Mouse (Mus musculus) urinary bladder, postnatal 36 days (tissue): ENCODE data around the gene Shroom3.

Experiments used
- DNase-seq, 2 experiments: peaks; one replicate each; pipeline ENCODE4 v3.0.0; 2022; ENCODE audit warnings: low spot score in 2 of 2, mixed read lengths in 1 of 2

Shroom3 gene

DNA sequence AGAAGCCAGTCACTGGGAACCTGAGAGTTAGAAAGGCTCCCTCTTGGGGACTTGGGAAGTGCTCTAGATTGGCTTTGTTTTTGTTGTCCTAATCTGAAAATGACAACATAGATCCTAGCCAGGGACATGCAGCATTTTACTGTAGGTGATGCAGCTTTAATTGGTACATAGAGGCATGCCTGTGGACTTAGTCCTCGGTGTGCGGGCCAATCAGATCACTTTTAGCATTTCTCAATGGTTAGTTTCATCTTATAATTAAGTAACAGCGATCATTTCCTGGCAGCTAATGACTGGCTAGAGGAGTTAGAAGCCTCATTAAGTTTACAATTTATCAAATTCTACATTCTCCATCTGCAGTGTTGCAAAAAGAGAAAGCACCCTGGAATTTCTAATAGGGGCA lies 167.7 kb downstream of the Shroom3 start:
- no peak for DNase-seq

DNA sequence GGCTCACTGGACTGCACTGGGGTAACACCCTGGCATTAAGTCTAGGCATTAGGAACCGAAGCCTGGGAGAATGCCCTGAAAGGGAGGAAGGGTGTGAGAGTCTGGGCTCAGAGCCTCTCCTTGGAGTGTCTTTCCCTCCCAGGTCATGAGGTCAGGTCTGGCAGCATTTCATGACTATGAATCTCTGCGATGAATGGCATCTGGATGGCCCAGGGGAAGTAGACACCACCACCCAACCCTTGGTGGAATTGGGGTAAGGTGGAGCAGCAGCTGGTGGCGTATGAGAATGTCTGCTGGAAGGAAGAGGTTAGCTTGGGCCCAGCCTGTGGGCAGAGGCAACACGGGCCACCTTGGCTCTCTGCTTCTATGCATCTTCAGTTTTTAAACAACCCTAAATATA lies 171.7 kb downstream of the Shroom3 start:
- DNase-seq, result no peak

DNA sequence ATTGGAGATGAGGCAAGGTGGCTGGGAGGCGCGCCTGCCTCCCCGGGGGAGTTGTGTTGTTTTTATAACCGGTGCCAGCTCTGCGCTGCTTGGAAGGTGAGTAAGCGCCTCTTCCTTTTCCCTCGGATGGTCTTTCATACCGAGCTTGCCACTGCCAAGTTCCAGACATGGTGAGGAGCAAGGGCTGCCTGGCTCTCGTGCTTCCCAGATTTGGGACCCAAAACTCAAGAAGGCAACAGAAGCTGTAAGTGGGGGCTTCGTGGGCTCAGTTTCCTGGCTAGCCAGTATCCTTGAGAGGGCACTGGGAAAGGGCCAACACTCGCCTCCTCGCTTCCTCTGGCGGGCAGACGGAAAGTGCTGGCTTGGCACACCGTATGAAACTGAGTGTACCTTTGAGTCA lies 173.1 kb downstream of the Shroom3 start:
- DNase-seq, result peak in 1 of 2 experiments; percentile 15

DNA sequence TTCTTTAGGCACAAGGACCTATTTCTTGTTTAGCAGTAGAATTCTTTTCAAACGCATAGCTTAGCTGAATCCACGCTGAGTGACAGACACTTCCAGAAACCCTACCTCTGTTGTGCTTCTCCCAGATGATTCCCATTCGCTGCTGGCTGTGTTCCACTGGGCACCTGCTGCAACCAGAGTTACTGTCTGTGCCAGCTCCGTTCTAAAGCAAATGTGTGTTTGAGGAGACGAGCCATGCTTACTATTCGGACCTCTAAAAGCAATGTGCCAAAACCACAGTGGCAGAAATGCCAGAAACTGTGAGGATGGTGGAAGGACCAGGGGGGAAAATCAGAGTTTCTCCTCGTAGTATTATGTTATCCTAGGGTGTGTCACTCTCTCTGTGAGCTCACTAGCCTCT lies 173.9 kb downstream of the Shroom3 start:
- no peak for DNase-seq

DNA sequence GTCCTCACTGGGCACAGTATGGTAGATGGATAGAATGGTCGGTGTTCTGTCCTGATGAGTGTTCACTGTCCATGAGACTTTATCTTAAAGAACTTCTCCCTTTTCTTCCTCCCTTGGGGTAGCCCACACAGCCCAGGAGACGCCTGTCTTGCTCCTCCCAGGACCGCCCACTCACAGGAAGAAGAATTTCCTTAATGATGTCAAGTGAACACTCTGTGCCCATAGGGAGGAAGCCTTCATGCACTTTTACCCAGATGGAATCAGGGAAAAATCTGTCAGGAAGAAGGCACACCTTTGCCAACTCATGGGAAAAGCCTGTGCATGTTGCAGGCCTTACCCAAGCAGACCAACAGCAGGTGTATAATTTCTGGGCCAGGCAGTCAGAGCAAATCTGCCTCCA lies 174.9 kb downstream of the Shroom3 start:
- DNase-seq, result no peak

DNA sequence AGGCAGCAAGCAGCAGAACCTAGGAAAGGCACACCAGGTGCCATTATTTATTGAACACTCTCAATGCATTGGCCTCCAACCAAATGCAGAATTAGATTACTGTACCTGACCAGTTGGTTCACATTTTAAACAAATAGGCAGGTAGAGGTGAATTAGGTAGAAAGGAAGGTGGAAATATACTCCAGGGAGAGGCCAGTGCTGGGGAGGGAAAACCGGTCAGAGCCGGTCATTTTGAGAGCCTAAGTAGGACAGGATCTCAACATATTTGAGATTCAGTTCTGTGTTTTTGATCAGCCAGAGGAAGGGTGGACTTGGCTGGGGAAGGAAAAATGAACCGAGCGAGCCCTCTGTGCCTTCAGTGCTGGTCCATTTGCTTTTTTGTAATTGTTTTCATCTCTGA lies 175.3 kb downstream of the Shroom3 start:
- DNase-seq, result no peak

DNA sequence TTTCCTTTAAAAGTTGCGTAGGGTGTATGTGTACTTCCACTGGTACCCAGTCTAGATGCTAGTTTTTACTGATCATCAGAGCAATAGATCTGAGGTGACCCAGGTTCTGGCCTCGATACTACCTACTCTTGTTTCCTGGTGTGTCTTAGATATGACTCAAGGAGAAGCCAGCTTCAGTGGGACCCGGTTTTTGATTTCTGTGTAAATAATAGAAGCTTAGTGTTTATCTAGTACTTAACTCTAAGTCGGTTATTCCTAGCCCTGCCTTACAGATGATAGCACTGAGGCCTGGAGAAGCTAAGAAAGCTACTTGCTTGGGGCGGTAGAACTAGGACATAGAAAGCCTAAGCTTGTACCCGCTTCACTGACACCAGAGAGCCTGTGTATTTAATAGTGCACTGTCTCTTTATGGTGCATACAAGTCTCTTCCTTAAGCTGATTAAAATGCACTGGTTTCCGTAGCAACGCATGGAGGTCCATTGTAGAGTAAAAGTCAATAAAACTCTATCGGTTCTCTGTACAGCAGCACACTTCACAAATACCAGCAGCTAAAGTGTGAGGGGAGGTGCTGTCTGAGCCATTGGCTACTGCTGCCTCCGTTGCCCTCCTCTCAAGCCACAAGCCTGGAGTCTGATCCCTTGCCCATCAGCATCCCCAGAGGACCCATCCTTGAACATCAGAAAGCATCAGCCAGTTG lies 178.3 kb downstream of the Shroom3 start:
- DNase-seq, result no peak

DNA sequence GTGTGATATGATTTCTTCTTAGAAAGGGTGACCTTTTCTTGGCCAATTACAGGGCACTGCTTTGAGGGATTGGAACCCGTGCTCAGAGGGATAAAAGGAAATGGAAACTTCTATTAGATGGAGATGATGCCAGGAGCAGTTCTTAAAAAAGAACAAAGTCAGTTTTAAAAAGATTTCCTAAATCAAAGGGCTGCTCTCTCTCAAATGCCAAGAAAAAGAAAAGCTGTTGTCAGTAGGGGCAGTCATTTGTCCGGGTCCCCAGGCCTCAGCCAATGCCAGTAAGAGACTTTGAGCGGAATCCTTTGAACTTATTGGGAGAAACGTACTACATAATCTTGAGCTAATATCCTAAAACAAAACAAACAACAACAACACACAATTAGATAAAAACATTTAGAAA lies 181.9 kb downstream of the Shroom3 start:
- DNase-seq, result no peak

DNA sequence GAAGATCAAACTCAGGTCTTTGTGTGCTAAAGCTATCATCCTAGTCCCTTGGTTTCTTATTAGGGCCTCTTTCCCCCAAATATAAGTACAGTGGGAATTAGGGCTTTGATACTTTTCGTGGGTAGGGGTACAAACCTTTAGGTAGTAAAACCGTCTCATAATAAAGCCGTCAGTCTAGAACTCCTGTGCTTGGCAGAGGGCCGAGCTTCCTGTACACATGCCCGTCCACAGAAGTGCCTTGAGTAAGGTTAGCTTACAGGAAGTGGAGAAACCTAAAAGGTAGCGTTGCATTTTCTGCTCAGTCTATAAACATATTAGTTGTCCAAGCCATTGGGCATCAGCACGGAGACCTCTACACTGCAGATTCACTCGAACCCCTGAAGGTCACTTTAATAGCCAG lies 183.3 kb downstream of the Shroom3 start:
- no peak for DNase-seq

DNA sequence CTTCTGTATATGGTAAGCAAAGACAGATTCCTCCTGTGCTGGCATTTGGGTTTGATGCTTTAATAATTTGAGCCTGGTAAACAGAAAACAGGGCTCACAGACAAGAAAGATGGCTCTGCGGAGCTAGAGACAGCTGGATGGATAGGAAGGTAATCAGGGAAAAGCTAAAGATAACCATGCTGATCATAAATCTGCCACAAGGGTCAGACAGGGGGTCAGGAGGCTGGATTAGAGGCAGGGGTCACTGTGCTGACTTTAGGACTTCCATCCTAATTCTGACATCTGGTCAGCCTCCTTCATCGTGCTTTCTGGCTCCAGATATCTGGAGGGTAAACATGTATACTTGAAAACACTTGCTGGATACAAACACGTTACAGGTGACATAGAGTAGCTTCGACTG lies 184.0 kb downstream of the Shroom3 start:
- DNase-seq, result no peak

DNA sequence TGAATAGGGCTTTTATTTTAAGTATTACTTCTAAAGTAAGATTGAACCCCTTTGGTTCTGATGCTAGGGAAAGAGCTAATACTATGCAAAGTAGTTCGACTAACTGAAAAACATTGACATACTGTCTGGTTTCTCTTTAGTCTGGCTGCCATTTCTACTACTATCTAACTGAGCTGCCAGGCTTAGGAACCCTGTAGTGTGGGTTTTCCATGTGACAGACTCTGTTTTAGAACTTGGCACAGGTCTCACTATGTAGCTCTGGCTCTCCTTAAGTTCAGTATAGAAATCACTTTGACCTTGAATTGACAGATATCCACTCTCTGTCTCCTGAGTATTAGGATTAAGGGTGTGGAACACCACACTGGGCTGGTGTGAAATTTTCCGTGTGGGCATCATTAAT lies 185.0 kb downstream of the Shroom3 start:
- DNase-seq, result no peak

DNA sequence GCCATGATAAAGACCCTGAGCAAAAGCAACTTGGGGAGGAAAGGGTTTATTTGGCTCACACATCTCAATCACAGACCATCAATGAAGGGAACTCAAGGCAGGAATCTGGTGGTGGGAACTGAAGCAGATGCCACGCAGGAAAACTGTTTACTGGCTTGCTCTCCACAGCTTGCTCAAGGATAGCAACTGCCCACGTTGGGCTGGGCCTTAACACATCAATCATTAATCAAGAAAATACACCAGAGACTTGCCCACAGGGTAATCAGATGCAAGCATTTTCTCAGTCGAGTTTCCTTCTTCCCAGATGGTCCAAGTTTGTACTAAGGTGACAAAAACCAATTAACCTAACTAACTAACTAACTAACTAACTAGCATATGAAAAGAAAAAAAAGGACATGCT lies 187.8 kb downstream of the Shroom3 start:
- DNase-seq, result no peak

DNA sequence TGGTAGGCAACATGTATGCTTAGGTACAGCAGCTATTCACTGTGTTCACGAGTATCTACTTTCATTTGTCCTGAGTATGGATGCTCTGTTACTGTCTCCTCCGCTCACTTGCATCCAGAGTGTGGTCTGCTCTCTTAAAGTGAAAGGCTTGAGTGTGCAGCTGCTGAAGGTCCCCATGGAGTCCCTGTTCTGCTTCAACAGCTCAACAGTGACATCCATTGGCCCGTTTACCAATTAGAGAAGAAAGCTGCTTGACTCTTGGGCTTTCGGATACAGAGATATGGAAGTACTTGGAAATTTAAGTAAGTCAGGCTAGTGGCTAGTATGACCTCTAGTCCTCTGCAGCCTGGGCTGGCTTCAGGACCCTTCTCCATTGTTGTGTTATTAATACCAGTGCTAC lies 188.9 kb downstream of the Shroom3 start:
- no peak for DNase-seq

DNA sequence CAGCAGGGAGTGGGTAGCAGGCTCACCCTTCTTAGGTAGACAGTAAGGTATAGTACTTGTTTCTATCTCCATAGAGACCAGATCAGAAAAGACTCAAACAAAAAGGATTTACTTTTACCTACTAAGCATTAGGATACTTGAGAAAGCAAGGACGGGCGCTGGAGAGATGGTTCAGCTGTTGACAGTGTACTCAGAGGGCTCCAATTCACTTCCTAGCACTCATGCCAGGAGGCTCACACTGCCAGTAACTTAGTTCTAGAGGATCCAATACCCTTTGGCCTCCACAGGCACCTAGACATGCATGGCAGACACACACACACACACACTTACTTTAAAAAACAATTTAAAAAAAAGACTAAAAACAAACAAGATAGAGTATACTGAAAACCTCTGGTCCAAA lies 189.8 kb downstream of the Shroom3 start:
- DNase-seq, result no peak

DNA sequence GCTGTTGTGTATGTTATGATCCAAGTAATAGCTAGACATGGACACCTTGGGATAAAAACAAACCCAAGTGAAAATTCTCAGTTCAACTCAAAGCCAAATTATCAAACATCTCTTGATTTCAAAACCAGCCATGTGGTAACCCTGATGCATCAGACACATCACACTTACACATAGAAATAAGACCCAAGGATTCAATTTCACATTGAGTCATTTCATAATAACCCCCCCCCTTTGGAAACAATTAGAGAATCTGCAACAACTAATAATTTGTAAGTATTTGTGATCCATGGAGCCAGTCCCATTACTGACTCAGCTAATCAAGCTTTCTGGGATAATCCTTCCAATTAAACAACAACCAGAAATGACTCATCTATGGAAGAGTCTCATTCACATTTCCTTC lies 190.3 kb downstream of the Shroom3 start:
- no peak for DNase-seq

DNA sequence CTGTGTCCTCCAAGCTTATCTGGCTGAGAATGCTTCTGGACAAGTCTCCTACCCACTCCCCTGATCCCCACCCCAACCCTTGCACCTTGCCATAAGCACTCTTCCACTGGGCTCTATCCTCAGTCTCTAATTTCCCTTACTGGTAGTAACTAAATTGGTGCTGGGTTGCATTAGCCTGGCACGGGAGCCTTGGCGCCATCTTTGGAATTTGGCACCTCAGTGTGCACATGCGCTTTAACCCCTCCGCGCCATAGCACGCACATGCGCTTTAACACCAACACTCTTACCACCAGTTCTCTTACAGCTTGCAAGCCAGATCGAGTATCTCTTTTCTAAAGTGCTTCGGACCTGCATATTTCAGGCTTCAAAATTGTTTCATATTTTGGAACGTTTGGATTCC lies 192.6 kb downstream of the Shroom3 start:
- no peak for DNase-seq

DNA sequence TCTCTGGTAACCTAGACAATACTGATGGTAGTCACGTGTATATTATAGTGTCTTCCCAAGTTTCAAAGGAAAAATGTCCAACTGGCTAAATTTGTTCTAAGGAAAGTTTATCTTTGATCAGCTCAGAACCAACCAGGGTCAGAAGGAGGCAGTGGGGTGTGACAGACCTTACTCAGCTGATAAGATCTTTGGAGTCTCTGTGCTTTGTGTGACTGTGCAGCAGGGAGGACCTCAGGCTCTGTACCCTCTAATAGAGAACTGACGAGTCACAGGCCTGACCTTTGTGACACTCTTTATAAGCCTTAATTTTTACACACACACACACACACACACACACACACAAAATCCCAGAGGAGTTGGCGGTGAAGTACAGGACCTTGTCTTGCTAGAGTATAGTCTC lies 193.9 kb downstream of the Shroom3 start:
- DNase-seq, result no peak

DNA sequence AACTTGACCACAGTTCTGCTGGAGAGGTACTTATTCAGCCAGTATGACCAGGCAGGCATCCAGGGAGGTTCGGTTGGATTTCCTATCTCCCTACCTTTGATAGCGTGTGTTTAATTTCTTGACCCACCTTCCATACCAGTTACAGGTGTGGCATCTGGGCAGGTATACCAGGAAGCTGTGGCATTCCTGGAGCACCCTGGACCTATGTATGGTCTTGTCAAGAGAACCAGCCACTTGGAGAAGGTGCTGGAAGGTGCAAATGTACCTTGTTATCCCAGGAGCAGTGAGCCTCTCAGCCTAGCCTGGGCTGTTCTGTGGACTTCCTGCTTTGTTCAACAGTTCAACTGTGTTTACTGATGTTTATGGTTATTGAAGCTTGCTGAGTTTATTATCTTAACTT lies 197.2 kb downstream of the Shroom3 start:
- DNase-seq, result no peak

DNA sequence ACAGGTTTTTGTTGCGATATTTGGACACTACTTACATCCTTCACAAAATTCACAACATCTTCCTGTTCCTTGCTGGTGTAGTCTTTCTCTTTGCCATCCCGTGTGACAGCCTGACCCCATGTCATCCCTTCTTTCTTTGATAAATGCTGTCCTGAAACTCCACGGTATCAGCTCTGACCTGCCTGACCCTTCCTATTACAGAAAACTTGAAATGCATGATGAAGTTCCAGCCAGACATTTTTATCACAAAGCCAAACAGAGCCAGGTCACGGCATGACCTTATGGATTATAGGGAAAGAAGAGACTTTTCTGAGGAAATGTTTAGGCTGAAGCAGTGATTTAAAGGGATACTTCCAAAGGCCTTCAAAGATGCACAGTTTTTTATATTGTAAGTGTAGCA lies 197.7 kb downstream of the Shroom3 start:
- no peak for DNase-seq

DNA sequence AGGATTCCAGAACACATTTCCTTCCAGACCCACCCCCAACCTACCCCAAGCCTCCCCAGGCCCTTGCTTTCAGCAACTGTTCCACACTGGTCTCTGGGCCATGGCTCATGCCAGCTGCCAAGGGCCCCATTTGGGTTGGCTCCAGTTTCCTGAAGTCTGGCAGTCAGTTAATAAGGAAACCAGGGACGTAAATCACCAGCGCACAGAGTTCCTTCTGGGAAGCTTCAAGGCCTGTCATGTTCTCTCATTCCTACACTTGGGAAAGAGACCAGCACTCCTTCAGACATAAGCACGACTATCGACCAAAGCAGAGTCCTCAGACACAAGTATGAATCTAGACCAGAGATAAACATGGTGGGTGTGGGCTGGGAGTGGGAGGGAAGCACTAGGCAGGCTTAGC lies 202.9 kb downstream of the Shroom3 start:
- no peak for DNase-seq

DNA sequence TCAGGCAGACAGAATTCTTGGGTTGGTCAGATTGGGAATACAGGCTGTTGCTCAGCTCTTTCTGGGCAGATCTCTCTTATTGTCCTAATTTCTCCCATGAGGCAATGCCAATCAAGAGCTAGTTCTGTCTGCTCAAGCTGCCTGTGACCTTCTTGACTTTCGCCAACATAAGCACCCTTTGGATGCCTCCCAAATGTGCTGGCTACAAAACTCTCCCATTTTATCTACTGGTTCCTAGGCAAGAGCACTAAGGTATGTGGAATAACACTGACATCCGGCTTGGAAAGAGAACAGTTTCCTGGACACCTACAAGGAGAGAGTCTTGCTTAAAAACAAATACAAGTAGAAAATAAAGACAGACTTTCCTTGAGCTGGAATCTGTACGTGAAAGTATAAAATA lies 204.3 kb downstream of the Shroom3 start:
- DNase-seq, result no peak

DNA sequence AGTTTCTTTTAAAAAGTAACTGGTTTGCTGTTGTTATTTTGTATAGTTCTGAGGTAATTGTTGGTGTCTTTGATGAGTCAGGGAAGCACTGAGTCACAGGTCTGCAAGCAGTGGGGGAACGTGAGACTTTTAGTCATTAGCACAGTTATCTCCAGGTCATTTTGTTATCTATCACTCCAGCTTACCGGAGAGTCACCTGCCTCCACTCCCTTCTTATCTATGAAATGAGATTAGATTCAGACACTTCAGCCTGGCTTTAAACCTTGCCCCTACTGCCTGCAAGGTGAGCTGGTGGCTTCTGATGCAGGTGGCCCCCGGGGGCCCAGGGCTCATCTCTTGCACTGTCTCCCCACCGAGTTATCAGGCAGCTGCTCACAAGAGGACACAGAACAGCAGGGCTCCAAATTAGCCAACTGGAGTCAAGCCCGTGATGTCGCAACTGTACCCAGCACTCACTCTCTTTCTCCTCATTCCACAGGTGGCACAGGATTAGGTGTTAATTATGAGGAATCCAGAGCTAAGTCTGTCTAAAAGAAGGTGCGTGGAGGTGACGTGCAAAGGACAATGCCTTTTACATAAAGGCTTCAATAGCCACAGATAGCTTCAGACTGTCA lies 205.5 kb downstream of the Shroom3 start:
- DNase-seq, result peak in 1 of 2 experiments; percentile 6

DNA sequence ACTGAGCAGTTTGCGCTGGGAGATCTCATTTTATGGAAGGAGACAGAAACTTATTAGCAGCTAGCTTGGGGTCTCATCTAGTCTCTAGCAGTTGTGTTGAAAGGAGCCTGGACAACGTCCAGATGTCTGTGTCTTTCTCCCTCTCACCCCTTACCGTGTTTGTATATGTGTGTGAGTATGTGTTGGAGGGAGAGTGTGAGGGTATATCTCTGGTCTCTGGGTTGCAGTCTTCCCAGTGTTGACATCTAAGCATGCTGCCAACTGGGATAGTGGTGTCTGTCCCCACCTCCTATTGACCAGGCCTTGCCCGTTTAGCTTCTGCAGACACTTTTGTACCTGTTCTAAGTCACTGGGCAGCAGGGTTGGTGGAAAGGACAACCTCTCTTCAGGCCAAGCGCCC lies 207.7 kb downstream of the Shroom3 start:
- no peak for DNase-seq

DNA sequence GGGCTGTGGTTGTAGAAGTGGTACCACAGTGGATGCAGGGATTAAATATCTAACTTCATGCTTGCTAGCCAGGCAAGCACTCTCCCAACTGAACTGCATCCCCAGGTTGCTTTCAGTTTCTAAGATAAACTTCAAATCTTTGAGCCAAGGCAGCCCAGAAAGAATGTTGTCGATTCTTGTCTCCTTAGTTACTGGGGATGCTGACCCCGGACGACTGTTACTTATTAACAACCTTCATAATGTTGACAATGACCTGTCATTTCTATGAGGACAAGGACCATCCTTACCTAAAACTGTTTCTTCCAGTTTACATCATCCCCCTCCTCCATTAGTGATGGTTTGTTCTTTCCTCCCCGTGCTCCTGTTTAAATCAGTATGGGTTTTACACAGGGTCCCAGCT lies 210.0 kb downstream of the Shroom3 start:
- DNase-seq, result no peak
